Mouse (Mus musculus): ENCODE results near the gene Dstyk. TPM values are rescaled to one million over a fixed set of nuclear protein-coding genes. Genes with fewer than 3 reads are reported as not detected.

The Dstyk gene
- polyA plus RNA-seq, 1 experiment: 4.6 TPM

DNA sequence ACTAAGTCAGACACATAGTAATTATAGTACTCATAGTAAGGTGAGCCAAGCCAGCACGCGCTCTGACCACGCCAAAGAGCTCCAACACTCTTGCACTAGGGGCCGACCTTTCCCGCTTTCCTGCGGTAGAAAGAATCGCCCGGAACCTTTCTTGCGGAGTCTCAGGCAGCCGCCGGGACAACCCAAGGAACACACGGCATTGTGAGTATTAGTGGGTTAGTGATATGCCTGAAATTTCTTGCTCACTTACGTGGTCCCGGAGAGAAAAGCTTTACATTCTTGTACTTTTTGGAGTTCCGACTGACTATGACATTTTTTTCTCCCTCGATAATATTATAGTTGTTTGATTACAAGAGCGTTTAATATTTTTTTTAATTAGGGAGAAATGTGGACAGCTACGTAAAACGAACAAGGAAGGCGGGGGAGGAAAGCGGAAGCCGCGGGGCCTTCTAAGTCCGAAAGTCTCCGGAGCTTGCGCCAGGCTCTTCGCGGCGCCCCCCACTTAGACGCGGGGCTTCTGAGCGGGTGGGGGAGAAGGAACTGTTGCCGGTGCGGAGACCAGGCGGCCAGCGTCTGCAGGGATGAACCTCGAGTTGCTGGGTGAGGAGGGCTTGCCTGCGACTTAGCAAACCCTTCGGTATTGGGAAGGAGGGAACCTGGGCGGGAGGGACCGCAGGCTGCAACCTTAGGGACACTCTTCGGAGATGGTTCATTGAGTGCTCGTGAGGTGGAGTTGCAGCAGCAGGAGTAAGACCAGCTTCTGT lies 59.8 kb downstream of the Dstyk start, which contains the start of gene Rbbp5:
Gene Rbbp5, plus strand, starts transcription at position 438 of the 764 bp plus-strand sequence.
- Histone ChIP-seq H3K4me1 (ENCODE audit: control insufficient read depth, insufficient read depth, insufficient read length) (peaks cover 5% of the 10 kb centered on the region; the same call in 1 of the 2 replicates), H3K36me3 (ENCODE audit: control insufficient read depth, insufficient read depth, low read length) (no peaks in the 10 kb centered on the region), H3K27me3 (ENCODE audit: control insufficient read depth, insufficient read depth, low read length) (no peaks in the 10 kb centered on the region), H3K4me3 (ENCODE audit: extremely low read depth, insufficient read depth, insufficient read length) (peak within 1 kb of the TSS; percentile 89), H3K27ac (ENCODE audit: insufficient read depth, low read length) (peak within 1 kb of the TSS; percentile 67)
- DNase-seq (ENCODE audit: low read depth in 1 of 2, low spot score in 2 of 2): peak; percentile 71 to 85
- WGBS: under 1% methylated on average over 43 of the region's 43 CpGs
- peak; percentile 41; the same call in 1 of the 2 replicates for TF ChIP-seq POLR2A (IDR thresholded peaks at IDR 0.05; ENCODE audit: low read depth, low read length)
- TF ChIP-seq CTCF (IDR thresholded peaks at IDR 0.05; ENCODE audit: extremely low read depth, insufficient read depth, insufficient read length, insufficient replicate concordance): no peak

DNA sequence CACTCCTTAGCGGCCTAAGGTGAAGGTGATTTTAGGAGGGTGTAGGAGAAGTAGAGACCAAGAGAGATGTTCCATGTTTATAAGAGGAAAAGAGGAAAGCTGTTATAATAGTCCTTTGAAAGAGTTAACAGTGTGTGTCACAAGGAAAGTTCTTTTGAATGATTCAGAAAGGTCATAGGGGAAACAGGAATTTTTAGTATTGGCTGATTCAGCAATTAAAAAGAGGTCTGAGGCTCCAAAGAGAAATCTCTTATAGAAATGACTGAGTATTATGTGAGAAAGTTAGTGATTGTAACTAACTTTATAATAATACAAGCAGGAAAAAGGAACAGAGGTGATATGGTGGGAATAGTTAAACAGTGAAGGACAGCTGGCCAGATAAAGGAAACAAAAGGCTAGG lies 62.1 kb downstream of the Dstyk start:
- DNase-seq (ENCODE audit: low read depth in 1 of 2, low spot score in 2 of 2): no peak
- Histone ChIP-seq H3K36me3 (ENCODE audit: control insufficient read depth, insufficient read depth, low read length) (peaks cover 2% of the 10 kb centered on the region; the same call in 1 of the 2 replicates), H3K27ac (ENCODE audit: insufficient read depth, low read length) (no peak overlapping the region), H3K4me3 (ENCODE audit: extremely low read depth, insufficient read depth, insufficient read length) (no peak overlapping the region), H3K27me3 (ENCODE audit: control insufficient read depth, insufficient read depth, low read length) (no peaks in the 10 kb centered on the region), H3K4me1 (ENCODE audit: control insufficient read depth, insufficient read depth, insufficient read length) (peaks cover 5% of the 10 kb centered on the region; the same call in 1 of the 2 replicates)
- no peak for TF ChIP-seq POLR2A (IDR thresholded peaks at IDR 0.05; ENCODE audit: low read depth, low read length)
- no peak for TF ChIP-seq CTCF (IDR thresholded peaks at IDR 0.05; ENCODE audit: extremely low read depth, insufficient read depth, insufficient read length, insufficient replicate concordance)
- whole genome bisulfite sequencing: 88% methylated on average over 1 of the region's 1 CpGs

DNA sequence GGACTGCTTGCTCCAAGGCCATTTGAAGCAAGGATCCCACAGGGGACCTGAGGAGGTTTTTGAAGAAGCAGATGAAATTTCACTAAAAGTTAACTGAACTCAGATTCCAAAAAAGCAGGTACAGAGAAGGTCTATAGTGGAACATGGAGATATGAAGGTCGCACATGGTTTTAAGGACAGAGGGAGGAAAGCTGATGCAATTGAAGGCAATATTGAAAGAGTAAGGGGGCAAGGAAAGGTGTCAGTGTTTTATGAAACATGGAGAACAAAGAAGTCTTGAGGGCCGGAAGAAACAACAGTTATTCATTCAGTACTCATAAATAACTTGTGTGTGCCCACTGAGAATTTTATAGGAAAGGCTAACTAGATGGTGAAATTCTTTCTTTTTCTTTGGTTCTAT lies 64.3 kb downstream of the Dstyk start:
- no peaks in the 10 kb centered on the region for H3K27me3 ChIP-seq (ENCODE audit: control insufficient read depth, insufficient read depth, low read length)
- H3K4me1 ChIP-seq (ENCODE audit: control insufficient read depth, insufficient read depth, insufficient read length): peaks cover 3% of the 10 kb centered on the region; the same call in 1 of the 2 replicates
- peaks cover 3% of the 10 kb centered on the region for H3K36me3 ChIP-seq (ENCODE audit: control insufficient read depth, insufficient read depth, low read length)
- no peak overlapping the region for H3K27ac ChIP-seq (ENCODE audit: insufficient read depth, low read length)
- TF ChIP-seq POLR2A (IDR thresholded peaks at IDR 0.05; ENCODE audit: low read depth, low read length) (no peak), CTCF (IDR thresholded peaks at IDR 0.05; ENCODE audit: extremely low read depth, insufficient read depth, insufficient read length, insufficient replicate concordance) (no peak)
- no peak overlapping the region for H3K4me3 ChIP-seq (ENCODE audit: extremely low read depth, insufficient read depth, insufficient read length)
- no peak for DNase-seq (ENCODE audit: low read depth in 1 of 2, low spot score in 2 of 2)
- 92% methylated on average over 2 of the region's 2 CpGs for WGBS

DNA sequence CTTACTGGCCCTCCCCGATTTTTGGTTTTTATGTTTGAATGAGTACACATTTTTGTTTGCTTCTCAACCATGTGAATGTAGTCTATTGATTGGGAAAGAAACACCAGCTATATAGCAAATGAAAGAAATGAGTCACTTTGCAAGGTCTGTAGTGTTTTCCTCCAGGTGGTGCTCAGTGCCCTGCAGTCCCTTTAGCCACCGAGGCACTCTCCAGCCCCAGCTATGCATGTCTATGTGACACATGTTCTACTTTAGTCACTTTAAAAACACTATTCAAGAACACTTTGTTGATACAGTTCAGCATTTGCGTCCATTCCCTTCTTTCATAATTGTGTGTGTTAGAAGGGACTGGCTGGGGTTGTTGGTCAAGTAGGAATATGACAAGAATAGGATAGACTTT lies 65.9 kb downstream of the Dstyk start:
- 89% methylated on average over 3 of the region's 3 CpGs for WGBS
- DNase-seq (ENCODE audit: low read depth in 1 of 2, low spot score in 2 of 2): no peak
- no peak overlapping the region for H3K4me3 ChIP-seq (ENCODE audit: extremely low read depth, insufficient read depth, insufficient read length)
- H3K4me1 ChIP-seq (ENCODE audit: control insufficient read depth, insufficient read depth, insufficient read length): peaks cover 3% of the 10 kb centered on the region; the same call in 1 of the 2 replicates
- TF ChIP-seq POLR2A (IDR thresholded peaks at IDR 0.05; ENCODE audit: low read depth, low read length) (no peak), CTCF (IDR thresholded peaks at IDR 0.05; ENCODE audit: extremely low read depth, insufficient read depth, insufficient read length, insufficient replicate concordance) (no peak)
- no peak overlapping the region for H3K27ac ChIP-seq (ENCODE audit: insufficient read depth, low read length)
- no peaks in the 10 kb centered on the region for H3K27me3 ChIP-seq (ENCODE audit: control insufficient read depth, insufficient read depth, low read length)
- H3K36me3 ChIP-seq (ENCODE audit: control insufficient read depth, insufficient read depth, low read length): peaks cover 9% of the 10 kb centered on the region

DNA sequence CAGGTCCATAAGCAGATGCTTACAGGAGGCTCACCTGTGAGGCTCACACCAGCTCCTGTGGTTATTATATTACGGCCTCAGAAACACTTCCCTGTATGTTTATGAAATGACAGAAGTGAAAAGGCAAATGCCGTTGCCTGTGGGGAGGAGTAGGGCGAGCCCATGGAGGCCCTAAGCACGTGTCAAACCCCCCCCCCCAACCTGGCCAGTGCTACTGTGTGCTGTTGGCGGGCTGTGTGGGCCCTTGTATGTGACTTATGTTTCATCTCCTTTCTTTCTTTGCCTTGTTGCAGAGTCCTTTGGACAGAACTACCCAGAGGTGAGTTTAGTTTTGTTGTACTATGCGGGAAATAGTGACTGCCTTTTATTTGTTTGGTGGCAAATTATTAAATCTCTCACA lies 66.4 kb downstream of the Dstyk start:
- Histone ChIP-seq H3K27ac (ENCODE audit: insufficient read depth, low read length) (no peak overlapping the region), H3K4me3 (ENCODE audit: extremely low read depth, insufficient read depth, insufficient read length) (no peak overlapping the region), H3K27me3 (ENCODE audit: control insufficient read depth, insufficient read depth, low read length) (no peaks in the 10 kb centered on the region), H3K4me1 (ENCODE audit: control insufficient read depth, insufficient read depth, insufficient read length) (no peaks in the 10 kb centered on the region), H3K36me3 (ENCODE audit: control insufficient read depth, insufficient read depth, low read length) (peaks cover 14% of the 10 kb centered on the region)
- DNase-seq (ENCODE audit: low read depth in 1 of 2, low spot score in 2 of 2): no peak
- TF ChIP-seq POLR2A (IDR thresholded peaks at IDR 0.05; ENCODE audit: low read depth, low read length): no peak
- TF ChIP-seq CTCF (IDR thresholded peaks at IDR 0.05; ENCODE audit: extremely low read depth, insufficient read depth, insufficient read length, insufficient replicate concordance): no peak
- 84% methylated on average over 6 of the region's 6 CpGs for WGBS

DNA sequence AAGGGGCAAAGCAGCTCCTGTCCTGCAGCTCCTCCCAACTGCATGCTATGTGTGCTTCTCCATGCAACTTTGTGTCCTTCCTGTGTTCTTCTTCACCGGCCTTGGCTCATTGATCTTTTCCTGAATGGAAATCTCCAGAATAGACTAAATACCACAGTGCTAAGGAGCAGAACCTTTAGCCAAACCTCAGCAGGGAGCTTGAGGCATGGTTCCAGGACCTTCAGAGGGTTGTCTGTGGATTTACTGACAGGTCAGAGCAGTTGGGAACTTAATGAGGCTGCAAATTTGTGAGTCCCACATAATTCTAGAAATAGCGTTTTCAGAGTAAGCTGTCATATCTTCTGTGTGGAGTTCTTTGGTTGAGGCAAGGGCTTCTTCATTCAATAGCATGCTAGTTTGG lies 83.2 kb downstream of the Dstyk start:
- DNase-seq (ENCODE audit: low read depth in 1 of 2, low spot score in 2 of 2): no peak
- no peaks in the 10 kb centered on the region for H3K4me1 ChIP-seq (ENCODE audit: control insufficient read depth, insufficient read depth, insufficient read length)
- H3K27me3 ChIP-seq (ENCODE audit: control insufficient read depth, insufficient read depth, low read length): no peaks in the 10 kb centered on the region
- H3K27ac ChIP-seq (ENCODE audit: insufficient read depth, low read length): no peak overlapping the region
- H3K36me3 ChIP-seq (ENCODE audit: control insufficient read depth, insufficient read depth, low read length): peaks cover 53% of the 10 kb centered on the region
- no peak overlapping the region for H3K4me3 ChIP-seq (ENCODE audit: extremely low read depth, insufficient read depth, insufficient read length)
- TF ChIP-seq POLR2A (IDR thresholded peaks at IDR 0.05; ENCODE audit: low read depth, low read length): no peak
- TF ChIP-seq CTCF (IDR thresholded peaks at IDR 0.05; ENCODE audit: extremely low read depth, insufficient read depth, insufficient read length, insufficient replicate concordance): no peak
- WGBS: 92% methylated on average over 2 of the region's 2 CpGs

DNA sequence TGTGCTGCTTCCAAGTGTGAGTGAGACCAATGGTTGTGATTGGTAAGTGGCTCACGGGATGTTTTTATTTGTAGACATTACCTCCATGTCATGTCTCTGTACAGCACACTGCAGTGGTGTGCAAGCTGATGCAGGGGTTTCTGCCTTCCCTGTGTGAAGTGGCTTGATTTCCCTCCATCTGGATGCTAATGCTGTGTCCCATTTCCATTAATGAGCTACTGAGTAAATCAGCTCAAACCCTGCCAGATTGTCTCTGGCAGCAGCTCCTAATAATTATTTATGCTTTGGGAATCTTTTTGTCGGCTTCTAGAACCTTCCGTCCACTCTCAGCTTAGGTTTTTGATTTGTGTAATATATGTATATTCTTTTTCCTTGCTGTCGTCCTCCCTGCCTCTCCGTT lies 87.8 kb downstream of the Dstyk start:
- Histone ChIP-seq H3K36me3 (ENCODE audit: control insufficient read depth, insufficient read depth, low read length) (peaks cover 49% of the 10 kb centered on the region), H3K4me1 (ENCODE audit: control insufficient read depth, insufficient read depth, insufficient read length) (no peaks in the 10 kb centered on the region), H3K27ac (ENCODE audit: insufficient read depth, low read length) (no peak overlapping the region), H3K4me3 (ENCODE audit: extremely low read depth, insufficient read depth, insufficient read length) (no peak overlapping the region), H3K27me3 (ENCODE audit: control insufficient read depth, insufficient read depth, low read length) (no peaks in the 10 kb centered on the region)
- TF ChIP-seq CTCF (IDR thresholded peaks at IDR 0.05; ENCODE audit: extremely low read depth, insufficient read depth, insufficient read length, insufficient replicate concordance): no peak
- no peak for TF ChIP-seq POLR2A (IDR thresholded peaks at IDR 0.05; ENCODE audit: low read depth, low read length)
- DNase-seq (ENCODE audit: low read depth in 1 of 2, low spot score in 2 of 2): no peak
- 92% methylated on average over 5 of the region's 5 CpGs for WGBS

Data from spleen, adult 2 months (tissue).